Mouse (Mus musculus) liver, adult 2 months (tissue): ENCODE measurements at regions not wholly inside any gene's neighbourhood (a gene's known extent, or its start where the extent isn't known, plus 50 kb on each side); places are given as distances from the start of the nearest gene placed in this dataset.

ENCODE experiments used
- CTCF ChIP-seq: fragments of 200-500 bp; IDR thresholded peaks from 2 replicates; pipeline ENCODE4 v1.5.1; 2011; ENCODE audit warnings: low read depth, low read length, control low read depth
- POLR2A ChIP-seq: fragments of 200-500 bp; IDR thresholded peaks from 2 replicates; pipeline ENCODE4 v1.6.1; 2011; ENCODE audit warnings: low read length, control low read depth; ENCODE audit not compliant: insufficient read depth; ENCODE audit errors: extremely low read depth

DNA sequence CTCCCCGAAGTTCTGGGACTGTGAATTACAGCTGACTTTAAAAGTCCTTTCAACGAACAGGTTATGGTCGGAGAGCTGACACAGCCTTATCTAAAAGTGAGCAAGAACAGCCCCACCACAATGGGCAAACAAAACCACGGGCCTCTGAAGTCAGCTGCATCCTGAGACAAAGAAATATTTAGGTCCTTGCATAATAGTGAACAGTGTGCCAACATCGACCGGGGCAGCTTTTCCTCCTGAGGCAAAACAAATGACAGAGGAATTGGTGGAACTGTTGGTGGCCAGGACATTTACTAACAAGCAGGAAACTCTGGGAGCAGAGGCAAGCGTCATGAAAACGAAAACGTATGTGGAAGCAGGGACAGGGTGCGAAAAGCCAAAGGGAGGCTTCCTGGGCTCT, 54.3 kb upstream of the Mon1b start:
- TF ChIP-seq POLR2A (no peak), CTCF (no peak)
